Mouse (Mus musculus) liver, postnatal 0 days (tissue): ENCODE results near the gene Ankrd1. TPM values are rescaled to one million over a fixed set of nuclear protein-coding genes. Genes with fewer than 3 reads are reported as not detected.

ENCODE experiments used
- ATAC-seq: fragments of 200-750 bp; cut with Nextera tagmentation; 2 replicates; pipeline ENCODE4 v1.8.0; 2017; ENCODE audit warnings: mild to moderate bottlenecking, moderate library complexity
- DNase-seq: peaks from one replicate; pipeline ENCODE4 v3.0.0-alpha.2; 2016
- H3K27ac ChIP-seq: fragments of 300-500 bp; sonication (generic); 2 replicates; pipeline ENCODE4 v1.5.1; 2014; ENCODE audit warnings: antibody characterized with exemption, moderate library complexity, mild to moderate bottlenecking, low read depth
- H3K27me3 ChIP-seq: fragments of 300-500 bp; sonication (generic); 2 replicates; pipeline ENCODE4 v1.6.1; 2014; ENCODE audit warnings: low read length, control low read depth, mixed read lengths; ENCODE audit not compliant: insufficient read depth
- H3K36me3 ChIP-seq: fragments of 300-500 bp; sonication (generic); replicated peaks from 2 replicates; pipeline ENCODE4 v1.6.1; 2014; ENCODE audit warnings: mild to moderate bottlenecking, control low read depth, low read length, moderate library complexity, mixed read lengths; ENCODE audit not compliant: insufficient read depth
- H3K4me1 ChIP-seq: fragments of 300-500 bp; sonication (generic); 2 replicates; pipeline ENCODE4 v1.6.1; 2014; ENCODE audit warnings: antibody characterized with exemption, mild to moderate bottlenecking, control low read depth; ENCODE audit not compliant: insufficient read depth
- H3K4me2 ChIP-seq: fragments of 300-500 bp; sonication (generic); 2 replicates; pipeline ENCODE4 v1.6.1; 2014; ENCODE audit warnings: low read depth, mild to moderate bottlenecking, low read length, moderate library complexity, mixed read lengths
- H3K4me3 ChIP-seq: fragments of 300-500 bp; sonication (generic); 2 replicates; pipeline ENCODE4 v1.5.1; 2014; ENCODE audit warnings: low read depth, low read length
- H3K9ac ChIP-seq: fragments of 300-500 bp; sonication (generic); replicated peaks from 2 replicates; pipeline ENCODE4 v1.6.1; 2014; ENCODE audit warnings: mild to moderate bottlenecking, moderate library complexity
- H3K9me3 ChIP-seq: fragments of 300-500 bp; sonication (generic); 2 replicates; pipeline ENCODE4 v1.6.1; 2016; ENCODE audit warnings: mild to moderate bottlenecking, control low read depth, low read length, mixed read lengths
- CTCF ChIP-seq: sonication (generic); IDR thresholded peaks from 2 replicates; pipeline ENCODE4 v1.5.1; 2016; ENCODE audit warnings: antibody characterized with exemption, low read depth
- EP300 ChIP-seq: IDR thresholded peaks from 2 replicates; pipeline ENCODE4 v1.6.1; 2016; ENCODE audit warnings: antibody characterized with exemption, low read depth, mild to moderate bottlenecking
- WGBS: fragments of 180-500 bp; shearing (Covaris S2); extraction: QIAGEN DNeasy Blood & Tissue Kit; methylation state at CpG from one replicate; pipeline ENCODE4 v1.1.7; 2014; ENCODE audit not compliant: insufficient replicate concordance; 5-methylcytosine and 5-hydroxymethylcytosine counted together
- polyA plus RNA-seq: library from polyadenylated mRNA; unstranded; fragments of >200 nt; fragmentation: Nextera tagmentation; extraction: Ambion mirVana; gene quantifications from 2 replicates; pipeline ENCODE4 v1.2.1, GENCODE M21; 2015

Ankrd1 gene
- polyA plus RNA-seq, 1 experiment from 2014 or later = 0.07 TPM

- H3K4me1 ChIP-seq = no peaks in the 10 kb centered on the region
- H3K9me3 ChIP-seq = no peaks in the 10 kb centered on the region
- TF ChIP-seq CTCF = no peak
- TF ChIP-seq EP300 = no peak
- no peak for ATAC-seq
- H3K4me3 ChIP-seq = no peak overlapping the region
- DNase-seq = no peak
- H3K9ac ChIP-seq = no peak overlapping the region
- H3K36me3 ChIP-seq = no peaks in the 10 kb centered on the region
- no peaks in the 10 kb centered on the region for H3K27me3 ChIP-seq
- 67% methylated on average over 17 of the region's 17 CpGs for WGBS
- H3K4me2 ChIP-seq = no peak overlapping the region
- H3K27ac ChIP-seq = no peak overlapping the region
Observed at GRCm38 (mm10) chr19:36112007-36112406, 7.9 kb downstream of the Ankrd1 start.

GRCm38 (mm10) chr19:36111054-36111895, 8.6 kb downstream of the Ankrd1 start:
- H3K27ac ChIP-seq = no peak overlapping the region
- H3K4me3 ChIP-seq = no peak overlapping the region
- ATAC-seq (no peak), DNase-seq (no peak)
- H3K9ac ChIP-seq = no peak overlapping the region
- H3K27me3 ChIP-seq = no peaks in the 10 kb centered on the region
- H3K9me3 ChIP-seq = no peaks in the 10 kb centered on the region
- H3K36me3 ChIP-seq = no peaks in the 10 kb centered on the region
- H3K4me1 ChIP-seq = no peaks in the 10 kb centered on the region
- H3K4me2 ChIP-seq = no peak overlapping the region
- 35% methylated on average over 7 of the region's 7 CpGs for WGBS
- TF ChIP-seq CTCF (peak; percentile 62), EP300 (no peak)

- H3K9ac ChIP-seq = no peak overlapping the region
- H3K4me1 ChIP-seq = no peaks in the 10 kb centered on the region
- no peak overlapping the region for H3K27ac ChIP-seq
- 45% methylated on average over 7 of the region's 7 CpGs for WGBS
- H3K27me3 ChIP-seq = no peaks in the 10 kb centered on the region
- ATAC-seq (no peak), DNase-seq (no peak)
- H3K36me3 ChIP-seq = no peaks in the 10 kb centered on the region
- TF ChIP-seq CTCF (no peak), EP300 (no peak)
- H3K4me2 ChIP-seq = no peak overlapping the region
- no peak overlapping the region for H3K4me3 ChIP-seq
- no peaks in the 10 kb centered on the region for H3K9me3 ChIP-seq
Observed at GRCm38 (mm10) chr19:36110465-36110864, 9.4 kb downstream of the Ankrd1 start.

- no peak for DNase-seq
- Histone ChIP-seq H3K27me3 (no peaks in the 10 kb centered on the region), H3K4me3 (no peak overlapping the region), H3K36me3 (no peaks in the 10 kb centered on the region), H3K27ac (no peak overlapping the region), H3K9me3 (no peaks in the 10 kb centered on the region), H3K4me2 (no peak overlapping the region), H3K4me1 (no peaks in the 10 kb centered on the region), H3K9ac (no peak overlapping the region)
- WGBS = 83% methylated on average over 26 of the region's 26 CpGs
- no peak for ATAC-seq
- TF ChIP-seq CTCF (no peak), EP300 (no peak)
Observed at GRCm38 (mm10) chr19:36109318-36109944, 10.5 kb downstream of the Ankrd1 start.

- H3K9me3 ChIP-seq = no peaks in the 10 kb centered on the region
- TF ChIP-seq CTCF = no peak
- TF ChIP-seq EP300 = no peak
- H3K27ac ChIP-seq = no peak overlapping the region
- no peaks in the 10 kb centered on the region for H3K4me1 ChIP-seq
- H3K9ac ChIP-seq = no peak overlapping the region
- no peaks in the 10 kb centered on the region for H3K27me3 ChIP-seq
- H3K36me3 ChIP-seq = peaks cover 25% of the 10 kb centered on the region
- 54% methylated on average over 5 of the region's 5 CpGs for WGBS
- H3K4me2 ChIP-seq = no peak overlapping the region
- H3K4me3 ChIP-seq = no peak overlapping the region
- no peak for DNase-seq
- no peak for ATAC-seq
Observed at GRCm38 (mm10) chr19:36103909-36104308, 16.0 kb downstream of the Ankrd1 start.

- H3K9me3 ChIP-seq = no peaks in the 10 kb centered on the region
- H3K27ac ChIP-seq = no peak overlapping the region
- H3K4me1 ChIP-seq = no peaks in the 10 kb centered on the region
- ATAC-seq (no peak), DNase-seq (no peak)
- no peak overlapping the region for H3K4me3 ChIP-seq
- 89% methylated on average over 7 of the region's 7 CpGs for WGBS
- peaks cover 40% of the 10 kb centered on the region for H3K36me3 ChIP-seq
- no peaks in the 10 kb centered on the region for H3K27me3 ChIP-seq
- H3K9ac ChIP-seq = no peak overlapping the region
- TF ChIP-seq CTCF (no peak), EP300 (no peak)
- H3K4me2 ChIP-seq = no peak overlapping the region
Observed at GRCm38 (mm10) chr19:36098916-36099315, 21.0 kb downstream of the Ankrd1 start.
